Mouse (Mus musculus) urinary bladder, adult 2 months (tissue): ENCODE measurements around the gene Exo5. TPM values are rescaled to one million over a fixed set of nuclear protein-coding genes. Genes with fewer than 3 reads are reported as not detected.

Experiments
- DNase-seq: peaks from one replicate; pipeline ENCODE4 v3.0.0; 2022; ENCODE audit warnings: low spot score
- polyA plus RNA-seq: library from polyadenylated mRNA; depleted of rRNA; stranded (reverse); fragments of >200 nt; gene quantifications from 2 replicates; pipeline ENCODE4 v1.2.3, GENCODE M21; 2012

Gene Exo5
- polyA plus RNA-seq, 1 experiment = 15.7 TPM

GRCm38 (mm10) chr4:120905644-120906043, 19.2 kb downstream of the Exo5 start:
- no peak for DNase-seq

- no peak for DNase-seq
These were observed 20.3 kb downstream of the Exo5 start for GRCm38 (mm10) chr4:120904533-120904932.

- DNase-seq = no peak
These were observed 28.8 kb downstream of the Exo5 start for GRCm38 (mm10) chr4:120895810-120896584.

- DNase-seq = no peak
These were observed 29.6 kb downstream of the Exo5 start for GRCm38 (mm10) chr4:120895226-120895625.

GRCm38 (mm10) chr4:120894584-120894983, 30.2 kb downstream of the Exo5 start:
- DNase-seq = no peak

GRCm38 (mm10) chr4:120893656-120894401, 31.0 kb downstream of the Exo5 start:
- DNase-seq = no peak

GRCm38 (mm10) chr4:120892516-120892915, 32.3 kb downstream of the Exo5 start:
- DNase-seq = no peak

- no peak for DNase-seq
These were observed 32.9 kb downstream of the Exo5 start for GRCm38 (mm10) chr4:120891960-120892359.

GRCm38 (mm10) chr4:120890754-120891440, 33.9 kb downstream of the Exo5 start:
- DNase-seq = no peak

GRCm38 (mm10) chr4:120888884-120889283, 35.9 kb downstream of the Exo5 start:
- DNase-seq = no peak

- no peak for DNase-seq
These were observed 37.3 kb downstream of the Exo5 start for GRCm38 (mm10) chr4:120887381-120888112.

GRCm38 (mm10) chr4:120886811-120887210, 38.0 kb downstream of the Exo5 start:
- no peak for DNase-seq

- no peak for DNase-seq
These were observed 38.7 kb downstream of the Exo5 start for GRCm38 (mm10) chr4:120886131-120886530.

- DNase-seq = no peak
These were observed 39.4 kb downstream of the Exo5 start for GRCm38 (mm10) chr4:120885208-120886120.

- DNase-seq = no peak
These were observed 42.7 kb downstream of the Exo5 start for GRCm38 (mm10) chr4:120882002-120882625.

GRCm38 (mm10) chr4:120880731-120881432, 43.9 kb downstream of the Exo5 start:
- DNase-seq = no peak

- DNase-seq = no peak
These were observed 45.4 kb downstream of the Exo5 start for GRCm38 (mm10) chr4:120879386-120879785.

- DNase-seq = no peak
These were observed 46.1 kb downstream of the Exo5 start for GRCm38 (mm10) chr4:120878728-120879127.

GRCm38 (mm10) chr4:120875961-120876360, 48.9 kb downstream of the Exo5 start:
- no peak for DNase-seq
